Mouse (Mus musculus) layer of hippocampus, postnatal 25 days (tissue): Measurements from ENCODE around the gene Prcd. TPM values are rescaled to one million over a fixed set of nuclear protein-coding genes. Genes with fewer than 3 reads are reported as not detected.
"Not testable (repeated sequence)": the region's sequence is repeated elsewhere in the genome, so short reads cannot be mapped to it uniquely, and the experiment has no call there.

Source experiments
- DNase-seq, 2 experiments: peaks; one replicate each; pipeline ENCODE4 v3.0.0; 2022; ENCODE audit warnings: mixed read lengths in 2 of 2, low spot score in 1 of 2; ENCODE audit errors: extremely low spot score in 1 of 2
- total RNA-seq, 2 experiments: library from RNA; stranded (reverse); gene quantifications; 2 replicates each; pipeline ENCODE4 v1.2.3; 2021

The Prcd gene
- 1 to 10 TPM; 6.4 to 7.0 TPM for total RNA-seq

GRCm38 (mm10) chr11:116653234-116653633 lies at the start of gene Prcd:
Prcd (plus strand) TSS chr11:116653534.
- no peak for DNase-seq

- no peak for DNase-seq
Measured at GRCm38 (mm10) chr11:116604097-116604496, 49.2 kb upstream of the Prcd start.

GRCm38 (mm10) chr11:116607717-116608116 lies 45.6 kb upstream of the Prcd start:
- no peak for DNase-seq

- no peak for DNase-seq
Measured at GRCm38 (mm10) chr11:116609965-116610630, 43.2 kb upstream of the Prcd start.

- not testable (repeated sequence) for DNase-seq
Measured at GRCm38 (mm10) chr11:116611168-116611567, 42.2 kb upstream of the Prcd start.

- DNase-seq: no peak
Measured at GRCm38 (mm10) chr11:116611883-116612282, 41.5 kb upstream of the Prcd start.

GRCm38 (mm10) chr11:116612554-116612953 lies 40.8 kb upstream of the Prcd start:
- DNase-seq: no peak

- DNase-seq: no peak
Measured at GRCm38 (mm10) chr11:116613234-116613633, 40.1 kb upstream of the Prcd start.

GRCm38 (mm10) chr11:116615735-116616437 lies 37.4 kb upstream of the Prcd start:
- DNase-seq: no peak

- no peak for DNase-seq
Measured at GRCm38 (mm10) chr11:116616438-116617118, 36.8 kb upstream of the Prcd start.

GRCm38 (mm10) chr11:116617641-116618040 lies 35.7 kb upstream of the Prcd start:
- no peak for DNase-seq

- no peak for DNase-seq
Measured at GRCm38 (mm10) chr11:116618666-116619065, 34.7 kb upstream of the Prcd start.

- no peak for DNase-seq
Measured at GRCm38 (mm10) chr11:116619156-116619555, 34.2 kb upstream of the Prcd start.

- DNase-seq: no peak
Measured at GRCm38 (mm10) chr11:116619561-116619960, 33.8 kb upstream of the Prcd start.

GRCm38 (mm10) chr11:116620073-116620472 lies 33.3 kb upstream of the Prcd start:
- no peak for DNase-seq

- DNase-seq: no peak
Measured at GRCm38 (mm10) chr11:116620559-116621253, 32.6 kb upstream of the Prcd start.

- no peak for DNase-seq
Measured at GRCm38 (mm10) chr11:116621258-116621704, 32.1 kb upstream of the Prcd start.

- no peak for DNase-seq
Measured at GRCm38 (mm10) chr11:116623281-116624124, 29.8 kb upstream of the Prcd start.

- no peak for DNase-seq
Measured at GRCm38 (mm10) chr11:116624131-116624832, 29.1 kb upstream of the Prcd start.
